Mouse (Mus musculus) T-cell, adult 2 months (primary cell): ENCODE results near the gene Pcyox1.
"Not testable (repeated sequence)": the region's sequence is repeated elsewhere in the genome, so short reads cannot be mapped to it uniquely, and the experiment has no call there.

ENCODE experiments used
- DNase-seq: peaks from one replicate; pipeline ENCODE4 v3.0.0; 2022; ENCODE audit warnings: low spot score

Pcyox1 gene

GRCm38 (mm10) chr6:86397257-86397980 is 465 bp upstream of the Pcyox1 start:
- no peak for DNase-seq

GRCm38 (mm10) chr6:86395969-86396368 is 985 bp downstream of the Pcyox1 start:
- DNase-seq, result no peak

- no peak for DNase-seq
Observed at GRCm38 (mm10) chr6:86395021-86395420, 1.9 kb downstream of the Pcyox1 start.

GRCm38 (mm10) chr6:86394078-86394720 is 2.8 kb downstream of the Pcyox1 start:
- no peak for DNase-seq

GRCm38 (mm10) chr6:86393187-86393586 is 3.8 kb downstream of the Pcyox1 start:
- no peak for DNase-seq

- DNase-seq, result no peak
Observed at GRCm38 (mm10) chr6:86391326-86391725, 5.6 kb downstream of the Pcyox1 start.

- no peak for DNase-seq
Observed at GRCm38 (mm10) chr6:86388461-86388860, 8.5 kb downstream of the Pcyox1 start.

- no peak for DNase-seq
Observed at GRCm38 (mm10) chr6:86387313-86387712, 9.6 kb downstream of the Pcyox1 start.

GRCm38 (mm10) chr6:86385362-86386104 is 11.4 kb downstream of the Pcyox1 start:
- DNase-seq, result no peak

- no peak for DNase-seq
Observed at GRCm38 (mm10) chr6:86384692-86385091, 12.3 kb downstream of the Pcyox1 start.

- DNase-seq, result no peak
Observed at GRCm38 (mm10) chr6:86383370-86383769, 13.6 kb downstream of the Pcyox1 start.

- DNase-seq, result no peak
Observed at GRCm38 (mm10) chr6:86382551-86382950, 14.4 kb downstream of the Pcyox1 start.

GRCm38 (mm10) chr6:86380112-86380511 is 16.8 kb downstream of the Pcyox1 start:
- not testable (repeated sequence) for DNase-seq

GRCm38 (mm10) chr6:86378341-86378740 is 18.6 kb downstream of the Pcyox1 start:
- no peak for DNase-seq

- no peak for DNase-seq
Observed at GRCm38 (mm10) chr6:86373556-86373955, 23.4 kb downstream of the Pcyox1 start.

- DNase-seq, result no peak
Observed at GRCm38 (mm10) chr6:86371950-86372516, 24.9 kb downstream of the Pcyox1 start.

GRCm38 (mm10) chr6:86371340-86371911 is 25.5 kb downstream of the Pcyox1 start:
- DNase-seq, result peak; percentile 96

- DNase-seq, result peak; percentile 12
Observed at GRCm38 (mm10) chr6:86370764-86371339, 26.1 kb downstream of the Pcyox1 start, which contains the start of gene Snrpg. Gene Snrpg (plus strand): TSS chr6:86371304.

- peak; percentile 27 for DNase-seq
Observed at GRCm38 (mm10) chr6:86370093-86370713, 26.8 kb downstream of the Pcyox1 start.

- DNase-seq, result no peak
Observed at GRCm38 (mm10) chr6:86368479-86368878, 28.5 kb downstream of the Pcyox1 start.

GRCm38 (mm10) chr6:86366853-86367249 is 30.1 kb downstream of the Pcyox1 start:
- no peak for DNase-seq
